Comparison of ENCODE assay signal across 23 mouse cellular contexts in the genomic region with DNA sequence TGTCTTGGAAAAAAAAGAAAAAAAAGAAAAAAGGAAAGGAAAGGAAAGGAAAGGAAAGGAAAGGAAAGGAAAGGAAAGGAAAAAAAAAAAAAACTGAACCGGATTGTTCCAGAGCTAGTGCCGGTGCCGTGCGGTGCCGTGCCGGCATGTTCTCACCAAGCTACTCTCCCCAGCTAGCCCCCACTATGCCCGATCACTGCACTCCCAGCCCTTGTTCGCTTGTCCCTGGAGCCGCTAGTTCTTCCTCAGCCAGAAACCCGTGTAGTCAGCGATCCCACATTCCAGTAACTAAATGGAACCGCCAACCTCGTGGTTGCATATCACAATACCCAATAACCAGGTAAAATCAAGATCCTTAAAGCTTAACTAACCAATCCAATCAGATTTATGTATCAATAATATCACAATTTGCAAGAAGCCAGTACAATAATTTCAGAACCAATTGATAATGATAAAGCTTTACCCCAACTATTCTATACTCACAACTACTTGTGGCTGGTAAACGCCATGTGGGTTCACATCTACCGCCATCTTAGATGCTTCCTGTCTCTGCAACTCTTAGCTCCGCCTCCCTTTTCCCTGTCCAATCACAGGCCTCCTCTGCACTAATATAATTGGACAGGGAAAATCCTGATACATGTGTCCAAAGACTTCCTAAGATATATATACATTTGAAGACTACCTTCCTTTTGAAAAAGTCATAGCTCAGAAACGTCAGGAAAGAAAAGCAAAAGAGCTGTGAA.
"Had no signal": no experiment of that assay in that cellular context is flagged by ENCODE, and none has a peak within 500 bp of the region (broad histone marks: within the 10 kb centered on the region; RNA-seq: fewer than 3 reads in every experiment).

No protein-coding gene starts in this region.

- H3K4me1 ChIP-seq: kidney, embryonic 15.5 days; limb, embryonic 12.5 days; limb, embryonic 15.5 days; midbrain, embryonic 10.5 days; midbrain, embryonic 13.5 days had no signal

- H3K9me3 ChIP-seq: limb, embryonic 15.5 days; megakaryocyte, embryonic 14.5 days had no signal

- ATAC-seq: liver, postnatal 0 days; lung, postnatal 0 days; midbrain, embryonic 13.5 days had no signal

- H3K27me3 ChIP-seq: kidney, embryonic 15.5 days; limb, embryonic 12.5 days; limb, embryonic 15.5 days; megakaryocyte, embryonic 14.5 days; midbrain, embryonic 13.5 days had no signal

- H3K4me2 ChIP-seq: kidney, embryonic 15.5 days; limb, embryonic 12.5 days; limb, embryonic 15.5 days; liver, embryonic 11.5 days; lung, embryonic 14.5 days; midbrain, embryonic 13.5 days had no signal

- H3K27ac ChIP-seq: kidney, embryonic 15.5 days; limb, embryonic 12.5 days; limb, embryonic 15.5 days; liver, embryonic 14.5 days; macrophage; midbrain, embryonic 10.5 days; midbrain, embryonic 13.5 days; stomach, postnatal 0 days had no signal

- DNase-seq: kidney, adult 8-10 months; kidney, postnatal 10 days; kidney, postnatal 36 days; left cerebral cortex, postnatal 4 days; liver, postnatal 0 days; lung, embryonic 14.5 days; right cerebral cortex, adult 18-20 months; right cerebral cortex, postnatal 14 days; right cerebral cortex, postnatal 4 days; thymus, adult 2 months; thymus, postnatal 14 days; thymus, postnatal 4 days had no signal

- H3K4me3 ChIP-seq: kidney, embryonic 15.5 days; limb, embryonic 12.5 days; limb, embryonic 15.5 days; megakaryocyte, embryonic 14.5 days; midbrain, embryonic 10.5 days; midbrain, embryonic 13.5 days had no signal

- H3K9ac ChIP-seq: kidney, embryonic 15.5 days; limb, embryonic 12.5 days; limb, embryonic 15.5 days; liver, embryonic 14.5 days; liver, postnatal 0 days; lung, embryonic 14.5 days; midbrain, embryonic 13.5 days had no signal
